Mouse (Mus musculus) left cerebral cortex, postnatal 10 days (tissue): ENCODE data around the gene Gm4744. TPM values are rescaled to one million over a fixed set of nuclear protein-coding genes. Genes with fewer than 3 reads are reported as not detected.
"Not testable (repeated sequence)": the region's sequence is repeated elsewhere in the genome, so short reads cannot be mapped to it uniquely, and the experiment has no call there.

Experiments
- DNase-seq, 2 experiments: peaks; one replicate each; pipeline ENCODE4 v3.0.0; 2021 to 2022; ENCODE audit warnings: low spot score in 2 of 2, mixed read lengths in 1 of 2; ENCODE audit errors: extremely low spot score in 1 of 2
- intact Hi-C: fragments of 180-260 bp; cut with DNase I; formaldehyde crosslinking; loops from one replicate; pipeline ENCODE4 v1.15.1; 2025
- total RNA-seq, 2 experiments: library from RNA; stranded (reverse); gene quantifications; 2 replicates each; pipeline ENCODE4 v1.2.3; 2021

Gene Gm4744
- not detected for total RNA-seq

DNA sequence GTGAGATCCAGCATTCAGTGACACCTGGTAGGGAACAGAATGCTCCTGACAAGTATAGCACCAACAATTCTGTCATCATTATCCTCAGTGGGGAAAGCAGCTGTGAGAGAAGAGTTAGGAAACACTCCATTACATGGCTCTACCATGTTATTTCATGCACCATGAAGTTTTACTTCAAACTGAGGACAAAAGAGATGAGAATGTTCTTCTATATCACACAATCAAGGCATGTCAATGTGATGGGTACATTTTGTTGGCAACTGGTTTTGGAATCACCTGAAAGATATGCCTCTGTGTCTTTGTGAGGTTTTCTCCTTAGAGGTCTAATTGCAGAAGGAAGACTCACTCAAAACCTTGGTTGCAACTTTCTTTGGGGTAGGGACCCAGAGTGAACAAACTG lies at the start of gene Gm4744:
Gene Gm4744 (minus strand): TSS at position 101 of the 400 bp plus-strand sequence.
- intact Hi-C loops, result no loop called here
- DNase-seq, result no peak

DNA sequence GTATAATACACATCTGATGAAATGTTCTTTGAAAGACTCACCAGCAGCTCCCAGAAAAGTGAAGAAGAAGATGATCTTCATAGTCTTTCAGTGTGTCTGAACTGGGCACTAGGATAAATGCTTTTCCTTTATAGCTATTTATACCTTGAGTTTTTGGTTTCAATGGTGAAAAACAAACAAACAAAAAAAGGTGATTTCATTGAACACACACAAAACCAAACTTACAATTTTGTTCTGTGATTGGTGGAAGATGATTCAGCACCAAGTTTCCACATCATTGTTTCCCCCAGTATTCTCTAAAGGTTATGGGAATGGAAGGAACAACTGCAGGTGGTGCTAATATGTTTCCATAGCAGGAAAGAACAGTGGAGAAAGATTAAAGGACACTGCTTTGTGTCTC lies 47.7 kb upstream of the Gm4744 start, which contains the start of gene Gm2663:
Gene Gm2663 (minus strand): TSS at position 101 of the 400 bp plus-strand sequence.
- DNase-seq, intact Hi-C loops: not testable (repeated sequence)

- intact Hi-C loops, DNase-seq: not testable (repeated sequence)
Measured at GRCm38 (mm10) chr6:40964454-40964853, 12.8 kb upstream of the Gm4744 start, which contains the start of gene 1810009J06Rik. 1810009J06Rik (plus strand) TSS chr6:40964754.

GRCm38 (mm10) chr6:40953716-40954115 lies 2.0 kb upstream of the Gm4744 start:
- intact Hi-C loops, result no loop called here
- no peak for DNase-seq

DNA sequence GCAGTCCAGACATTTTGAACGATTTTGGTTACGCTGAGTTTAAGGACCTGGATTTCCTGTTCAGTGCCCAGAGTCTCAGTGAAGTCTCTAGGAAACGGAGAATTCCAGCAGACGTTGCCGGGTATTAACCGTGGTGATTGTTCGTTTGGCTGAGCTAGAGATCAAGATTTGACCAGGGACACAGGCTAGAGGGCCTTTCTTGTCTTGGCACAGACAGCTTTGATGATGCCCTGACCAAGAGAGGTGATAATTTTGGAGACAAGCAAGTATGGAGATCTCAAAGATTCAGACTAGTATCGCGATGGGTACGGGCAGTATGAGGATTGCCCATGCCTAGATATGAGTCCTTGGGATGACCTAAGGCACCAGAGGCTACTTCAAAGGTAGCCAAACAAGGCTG lies 11.2 kb downstream of the Gm4744 start, which contains the start of gene 1700074P13Rik:
Gene 1700074P13Rik (minus strand): TSS at position 101 of the 400 bp plus-strand sequence.
- DNase-seq, result no peak
- intact Hi-C loops, result no loop called here

DNA sequence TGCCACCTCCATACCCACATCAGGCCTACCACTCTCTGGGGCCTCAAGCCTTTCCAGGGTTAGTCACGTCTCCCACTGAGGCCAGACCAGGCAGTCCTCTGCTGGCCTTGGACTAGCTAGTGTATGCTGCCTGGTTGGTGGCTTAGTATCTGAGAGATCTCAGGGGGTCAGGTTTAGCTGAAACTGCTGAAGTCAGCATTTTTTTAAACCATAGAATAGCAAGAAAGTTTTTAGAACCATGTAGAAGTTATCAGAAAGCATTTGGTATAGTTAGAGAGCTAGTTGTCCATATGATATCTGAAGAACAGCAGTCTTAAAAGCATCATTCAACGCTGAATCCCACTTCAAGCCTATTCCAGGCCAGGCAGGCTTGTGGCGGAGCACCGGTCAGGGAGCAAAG lies 31.7 kb downstream of the Gm4744 start:
- intact Hi-C loops, result no loop called here
- no peak for DNase-seq

GRCm38 (mm10) chr6:40900287-40900686 lies 51.4 kb downstream of the Gm4744 start, which contains the start of gene Prss58:
Prss58 (minus strand) TSS chr6:40900387.
- DNase-seq, result no peak
- intact Hi-C loops, result no loop called here

Other genes with a start within 250 kb of the Gm4744 start
- gene Moxd2, start 64.4 kb downstream of the Gm4744 start, total RNA-seq, result not detected
- gene Prss58, start 51.5 kb downstream of the Gm4744 start, total RNA-seq, result not detected
- gene 1700074P13Rik, start 11.3 kb downstream of the Gm4744 start, total RNA-seq, result not detected
- not detected for gene 1810009J06Rik, start 12.9 kb upstream of the Gm4744 start, total RNA-seq
- not detected for gene Gm2663, start 47.6 kb upstream of the Gm4744 start, total RNA-seq
- not detected for gene 2210010C04Rik, start 83.6 kb upstream of the Gm4744 start, total RNA-seq